Mouse (Mus musculus): Measurements from ENCODE around the gene Gse1. TPM values are rescaled to one million over a fixed set of nuclear protein-coding genes. Genes with fewer than 3 reads are reported as not detected.

The Gse1 gene
- polyA plus RNA-seq, 1 experiment from 2014 or later: 22.6 TPM

DNA sequence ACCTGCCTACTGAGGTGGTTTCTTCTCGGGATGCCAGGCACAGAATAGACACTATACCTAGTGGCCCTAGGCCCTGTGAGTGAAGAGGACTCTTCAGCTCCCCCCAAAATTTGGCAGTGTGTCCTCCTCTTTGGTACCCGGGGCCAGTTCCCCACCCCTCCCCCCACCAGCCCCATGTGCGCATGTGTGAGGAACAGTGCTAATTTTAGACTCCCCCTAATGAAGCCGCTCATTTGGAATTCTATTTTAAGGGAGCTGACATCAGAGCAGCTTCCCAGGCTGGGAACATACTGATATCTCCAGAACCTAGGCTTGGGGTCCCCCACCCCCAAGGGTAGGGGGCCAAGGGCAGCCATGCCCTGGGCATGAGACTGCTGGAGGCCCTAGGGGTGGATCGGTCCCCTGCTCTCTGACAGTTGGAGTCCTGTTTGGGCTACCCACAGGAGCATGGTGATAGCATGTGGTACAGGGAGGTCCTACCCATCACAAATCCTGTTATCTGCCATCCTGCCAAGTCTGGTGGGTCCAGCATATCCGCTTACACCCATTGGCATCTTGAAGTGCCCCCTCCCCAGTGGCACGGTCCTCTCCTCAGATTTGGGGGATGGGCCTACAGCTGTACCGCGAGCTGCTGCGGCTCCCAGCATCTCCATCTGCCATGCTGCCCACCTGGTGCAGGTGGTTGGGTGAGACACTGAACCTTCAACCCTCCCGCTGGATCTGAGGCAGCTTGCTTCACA lies 322.9 kb downstream of the Gse1 start:
- DNase-seq (ENCODE audit: low spot score) (peak; percentile 80), ATAC-seq (peak; percentile 30)
- no peaks in the 10 kb centered on the region for H3K9me3 ChIP-seq (replicated peaks; ENCODE audit: control insufficient read depth, low read length)
- 53% methylated on average over 11 of the region's 11 CpGs for WGBS
- peak overlapping the region; percentile 29; the same call in 1 of the 2 replicates for H3K9ac ChIP-seq (ENCODE audit: low read length)
- no peak overlapping the region for H3K4me3 ChIP-seq (ENCODE audit: low read depth, low read length)
- H3K27me3 ChIP-seq (replicated peaks; ENCODE audit: control insufficient read depth, insufficient read depth, low read length): no peaks in the 10 kb centered on the region
- peaks cover 16% of the 10 kb centered on the region for H3K36me3 ChIP-seq (ENCODE audit: control insufficient read depth, insufficient read depth, low read length)
- H3K27ac ChIP-seq (ENCODE audit: low read depth, low read length): peak overlapping the region; percentile 88
- peak overlapping the region; percentile 50 for H3K4me2 ChIP-seq (ENCODE audit: low read length)
- H3K4me1 ChIP-seq (ENCODE audit: control insufficient read depth, insufficient read depth, low read length): peaks cover 70% of the 10 kb centered on the region

DNA sequence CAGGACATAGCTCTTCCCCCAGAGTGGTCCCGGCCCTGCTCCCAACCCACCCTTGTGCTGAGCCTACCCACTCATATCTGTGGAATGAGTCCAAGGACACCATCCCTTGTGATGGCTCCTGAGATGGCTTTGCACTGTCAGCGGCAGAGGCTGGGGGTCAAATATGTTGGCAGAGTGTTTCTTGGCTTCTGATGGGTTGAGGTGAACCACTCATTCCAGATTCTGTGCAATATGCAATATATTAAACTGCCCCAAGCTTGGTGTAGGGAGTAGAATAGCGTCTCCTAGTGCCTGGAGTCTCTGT lies 323.4 kb downstream of the Gse1 start:
- no peaks in the 10 kb centered on the region for H3K9me3 ChIP-seq (replicated peaks; ENCODE audit: control insufficient read depth, low read length)
- ATAC-seq (no peak), DNase-seq (ENCODE audit: low spot score) (no peak)
- H3K27ac ChIP-seq (ENCODE audit: low read depth, low read length): peak overlapping the region; percentile 88
- H3K9ac ChIP-seq (ENCODE audit: low read length): no peak overlapping the region
- peaks cover 74% of the 10 kb centered on the region for H3K4me1 ChIP-seq (ENCODE audit: control insufficient read depth, insufficient read depth, low read length)
- H3K27me3 ChIP-seq (replicated peaks; ENCODE audit: control insufficient read depth, insufficient read depth, low read length): no peaks in the 10 kb centered on the region
- no peak overlapping the region; the same call in 1 of the 2 replicates for H3K4me2 ChIP-seq (ENCODE audit: low read length)
- H3K36me3 ChIP-seq (ENCODE audit: control insufficient read depth, insufficient read depth, low read length): peaks cover 16% of the 10 kb centered on the region
- no peak overlapping the region for H3K4me3 ChIP-seq (ENCODE audit: low read depth, low read length)
- 95% methylated on average over 3 of the region's 3 CpGs for WGBS

DNA sequence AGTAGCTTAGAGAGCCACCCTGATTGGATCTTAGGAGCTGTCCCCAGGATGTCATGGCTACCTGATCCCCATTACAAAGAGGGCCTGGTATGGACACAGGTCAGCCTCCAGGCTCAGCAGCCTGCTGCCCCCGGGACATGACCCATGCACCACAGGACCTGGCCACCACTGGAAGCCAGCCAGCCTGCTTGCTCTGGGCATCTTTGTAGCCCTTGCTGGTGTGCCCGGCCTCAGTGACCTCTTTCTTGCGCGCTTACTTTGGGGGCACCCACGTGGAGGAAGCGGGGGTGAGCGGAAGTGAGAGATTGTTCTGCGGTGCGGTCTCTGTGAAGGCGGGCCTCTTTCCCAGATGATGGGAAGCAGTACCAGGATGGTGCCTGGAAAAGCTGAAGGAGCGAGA lies 324.3 kb downstream of the Gse1 start:
- H3K4me2 ChIP-seq (ENCODE audit: low read length): no peak overlapping the region
- H3K36me3 ChIP-seq (ENCODE audit: control insufficient read depth, insufficient read depth, low read length): peaks cover 16% of the 10 kb centered on the region
- ATAC-seq: no peak
- no peak overlapping the region for H3K9ac ChIP-seq (ENCODE audit: low read length)
- WGBS: 91% methylated on average over 11 of the region's 11 CpGs
- H3K9me3 ChIP-seq (replicated peaks; ENCODE audit: control insufficient read depth, low read length): no peaks in the 10 kb centered on the region
- peaks cover 76% of the 10 kb centered on the region for H3K4me1 ChIP-seq (ENCODE audit: control insufficient read depth, insufficient read depth, low read length)
- peak overlapping the region; percentile 24; the same call in 1 of the 2 replicates for H3K27ac ChIP-seq (ENCODE audit: low read depth, low read length)
- no peak overlapping the region for H3K4me3 ChIP-seq (ENCODE audit: low read depth, low read length)
- no peaks in the 10 kb centered on the region for H3K27me3 ChIP-seq (replicated peaks; ENCODE audit: control insufficient read depth, insufficient read depth, low read length)
- DNase-seq (ENCODE audit: low spot score): no peak

DNA sequence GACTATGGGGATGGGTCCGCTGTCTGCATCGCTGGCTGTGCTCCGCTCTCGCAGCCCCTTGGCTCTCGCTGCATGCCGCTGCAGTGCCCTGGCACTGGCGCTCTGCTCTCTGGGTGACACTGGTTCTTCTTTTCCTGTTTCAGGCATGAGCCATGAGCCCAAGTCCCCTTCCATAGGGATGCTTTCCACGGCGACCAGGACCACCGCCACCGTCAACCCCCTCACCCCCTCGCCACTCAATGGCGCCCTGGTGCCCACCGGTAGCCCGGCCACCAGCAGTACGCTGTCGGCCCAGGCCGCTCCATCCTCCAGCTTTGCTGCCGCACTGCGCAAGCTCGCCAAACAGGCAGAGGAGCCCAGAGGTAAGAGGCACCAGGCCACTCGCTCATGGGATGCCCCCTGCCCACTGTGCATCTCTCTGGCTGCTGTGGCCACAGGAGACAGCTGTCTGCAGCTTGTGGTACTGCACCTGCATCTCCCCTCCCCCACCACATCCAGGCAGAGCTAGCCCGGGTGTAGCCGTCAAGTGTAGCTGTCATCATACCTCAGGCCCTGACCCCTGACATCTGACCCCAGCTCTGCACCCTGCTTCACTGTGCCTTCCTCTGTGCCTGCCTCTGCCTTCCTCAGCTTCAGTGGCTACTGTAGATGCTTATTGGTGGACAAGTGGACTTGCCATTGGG lies 325.3 kb downstream of the Gse1 start:
- peaks cover 16% of the 10 kb centered on the region for H3K36me3 ChIP-seq (ENCODE audit: control insufficient read depth, insufficient read depth, low read length)
- H3K9ac ChIP-seq (ENCODE audit: low read length): no peak overlapping the region
- no peak for DNase-seq (ENCODE audit: low spot score)
- H3K9me3 ChIP-seq (replicated peaks; ENCODE audit: control insufficient read depth, low read length): no peaks in the 10 kb centered on the region
- no peak for ATAC-seq
- H3K27me3 ChIP-seq (replicated peaks; ENCODE audit: control insufficient read depth, insufficient read depth, low read length): no peaks in the 10 kb centered on the region
- peak overlapping the region; percentile 5; the same call in 1 of the 2 replicates for H3K27ac ChIP-seq (ENCODE audit: low read depth, low read length)
- H3K4me1 ChIP-seq (ENCODE audit: control insufficient read depth, insufficient read depth, low read length): peaks cover 76% of the 10 kb centered on the region
- no peak overlapping the region for H3K4me3 ChIP-seq (ENCODE audit: low read depth, low read length)
- WGBS: 91% methylated on average over 24 of the region's 24 CpGs
- H3K4me2 ChIP-seq (ENCODE audit: low read length): no peak overlapping the region

DNA sequence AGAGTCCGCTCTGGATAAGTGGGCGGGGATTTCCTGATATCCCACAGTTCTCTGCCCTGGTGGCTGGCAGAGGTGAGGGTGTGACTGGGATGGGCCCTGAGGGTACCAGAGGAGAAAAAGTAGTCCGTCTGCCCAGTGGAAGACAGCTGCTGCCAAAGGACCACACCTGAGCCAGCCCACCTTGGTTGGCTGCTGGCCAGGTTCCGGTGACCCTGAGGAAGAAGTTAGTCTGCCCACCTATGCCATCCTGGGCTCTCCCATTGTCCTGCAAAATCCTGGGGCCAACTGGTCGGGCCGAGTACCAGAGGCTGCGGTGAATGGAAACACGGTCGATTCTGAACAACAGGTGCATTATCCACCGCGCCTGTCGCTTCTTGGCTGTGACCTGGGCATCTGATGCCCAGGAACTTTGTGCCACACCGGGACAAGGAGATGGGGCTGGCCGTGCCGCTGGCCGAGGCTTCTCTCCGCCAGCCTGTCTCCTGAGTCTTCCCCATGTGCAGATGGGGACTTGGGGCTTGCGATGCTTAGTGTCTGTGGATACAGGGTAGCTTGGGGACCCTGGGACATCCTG lies 326.3 kb downstream of the Gse1 start:
- H3K27me3 ChIP-seq (replicated peaks; ENCODE audit: control insufficient read depth, insufficient read depth, low read length): no peaks in the 10 kb centered on the region
- 90% methylated on average over 18 of the region's 18 CpGs for WGBS
- no peak overlapping the region for H3K9ac ChIP-seq (ENCODE audit: low read length)
- ATAC-seq (no peak), DNase-seq (ENCODE audit: low spot score) (no peak)
- no peak overlapping the region; the same call in 1 of the 2 replicates for H3K27ac ChIP-seq (ENCODE audit: low read depth, low read length)
- H3K9me3 ChIP-seq (replicated peaks; ENCODE audit: control insufficient read depth, low read length): no peaks in the 10 kb centered on the region
- peaks cover 77% of the 10 kb centered on the region for H3K4me1 ChIP-seq (ENCODE audit: control insufficient read depth, insufficient read depth, low read length)
- H3K36me3 ChIP-seq (ENCODE audit: control insufficient read depth, insufficient read depth, low read length): peaks cover 19% of the 10 kb centered on the region
- no peak overlapping the region for H3K4me3 ChIP-seq (ENCODE audit: low read depth, low read length)
- no peak overlapping the region for H3K4me2 ChIP-seq (ENCODE audit: low read length)

DNA sequence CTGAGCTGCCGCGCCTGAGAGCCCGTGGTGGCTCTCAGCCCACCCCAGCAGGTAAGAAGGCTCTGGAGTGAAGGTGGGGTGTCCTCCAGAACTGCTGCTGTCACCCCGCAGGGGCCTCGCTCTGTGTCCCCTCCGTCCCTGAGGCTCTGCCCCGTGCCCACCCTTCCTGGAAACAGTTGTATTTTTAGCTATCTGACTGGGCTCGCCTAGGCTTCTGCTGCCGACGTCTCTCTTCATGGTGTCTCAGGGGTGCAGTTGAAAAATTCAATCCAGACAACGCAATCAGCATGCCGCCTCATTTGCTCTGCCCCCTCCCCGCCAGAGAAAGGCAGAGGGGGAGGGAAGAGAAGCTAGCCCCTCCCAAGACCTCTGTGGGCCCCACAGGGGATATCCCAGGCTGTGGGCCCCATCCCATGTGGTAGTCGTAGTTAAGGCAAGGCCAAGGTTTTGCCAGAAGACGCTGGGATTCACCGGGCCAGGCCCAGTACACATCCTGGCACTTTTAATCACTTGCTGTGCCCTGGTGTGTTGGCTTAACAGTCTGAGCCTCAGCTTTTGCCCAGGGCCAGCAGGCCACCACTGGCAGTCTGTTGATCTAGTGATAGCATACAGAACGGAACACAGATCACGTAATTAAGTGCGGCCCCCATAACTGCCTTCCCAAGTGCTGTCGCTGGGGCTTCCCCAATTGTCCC lies 328.1 kb downstream of the Gse1 start:
- Histone ChIP-seq H3K4me1 (ENCODE audit: control insufficient read depth, insufficient read depth, low read length) (peaks cover 77% of the 10 kb centered on the region), H3K27me3 (replicated peaks; ENCODE audit: control insufficient read depth, insufficient read depth, low read length) (no peaks in the 10 kb centered on the region), H3K9ac (ENCODE audit: low read length) (peak overlapping the region; percentile 30; the same call in 1 of the 2 replicates), H3K4me3 (ENCODE audit: low read depth, low read length) (no peak overlapping the region), H3K9me3 (replicated peaks; ENCODE audit: control insufficient read depth, low read length) (no peaks in the 10 kb centered on the region), H3K4me2 (ENCODE audit: low read length) (no peak overlapping the region), H3K36me3 (ENCODE audit: control insufficient read depth, insufficient read depth, low read length) (peaks cover 23% of the 10 kb centered on the region), H3K27ac (ENCODE audit: low read depth, low read length) (peak overlapping the region; percentile 86)
- 54% methylated on average over 20 of the region's 20 CpGs for WGBS
- DNase-seq (ENCODE audit: low spot score) (no peak), ATAC-seq (no peak)

DNA sequence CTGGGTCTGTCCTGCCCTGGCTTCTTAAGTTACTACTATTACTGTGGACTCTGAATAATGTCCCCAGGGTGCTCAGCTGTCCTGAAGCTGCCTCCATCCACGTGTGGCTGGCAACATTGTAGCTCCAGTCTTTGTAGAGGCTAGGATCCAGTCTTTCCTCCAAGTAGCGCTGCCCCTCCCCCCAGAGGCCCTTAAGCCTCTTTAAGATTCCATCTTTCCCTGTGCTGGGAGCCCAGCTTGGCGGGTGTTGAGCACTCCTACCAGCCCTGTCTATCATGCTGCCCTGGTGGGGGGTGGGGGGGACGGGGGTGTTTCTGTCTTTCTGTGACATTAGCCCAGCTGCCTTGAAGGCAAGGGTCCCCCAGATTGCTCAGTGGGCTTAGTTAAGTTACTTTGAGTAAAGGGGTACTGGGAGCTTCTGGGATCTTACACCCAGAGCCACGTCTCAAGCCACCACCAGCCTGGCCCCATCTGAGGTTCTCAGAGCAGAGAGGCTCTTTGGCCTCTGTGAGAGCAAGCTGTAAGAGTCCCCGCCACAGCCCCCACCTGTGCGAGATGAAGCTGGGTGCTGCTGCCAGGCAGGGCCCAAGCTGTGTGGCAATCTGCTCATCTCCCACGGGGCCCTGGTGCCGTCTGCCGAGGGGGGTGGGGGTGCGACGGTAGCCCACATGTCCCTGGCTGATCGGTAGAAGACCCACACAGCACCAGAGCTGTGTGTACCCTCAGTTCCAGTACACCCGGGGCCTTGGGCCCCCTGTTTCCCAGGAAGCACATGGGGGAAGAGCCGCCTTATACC lies 329.1 kb downstream of the Gse1 start:
- no peaks in the 10 kb centered on the region for H3K27me3 ChIP-seq (replicated peaks; ENCODE audit: control insufficient read depth, insufficient read depth, low read length)
- H3K4me3 ChIP-seq (ENCODE audit: low read depth, low read length): no peak overlapping the region
- H3K27ac ChIP-seq (ENCODE audit: low read depth, low read length): peak overlapping the region; percentile 86
- WGBS: 26% methylated on average over 15 of the region's 15 CpGs
- peak overlapping the region; percentile 14; the same call in 1 of the 2 replicates for H3K9ac ChIP-seq (ENCODE audit: low read length)
- H3K4me1 ChIP-seq (ENCODE audit: control insufficient read depth, insufficient read depth, low read length): peaks cover 77% of the 10 kb centered on the region
- no peaks in the 10 kb centered on the region for H3K9me3 ChIP-seq (replicated peaks; ENCODE audit: control insufficient read depth, low read length)
- peaks cover 23% of the 10 kb centered on the region for H3K36me3 ChIP-seq (ENCODE audit: control insufficient read depth, insufficient read depth, low read length)
- DNase-seq (ENCODE audit: low spot score) (peak; percentile 81), ATAC-seq (peak; percentile 67)
- peak overlapping the region; percentile 32 for H3K4me2 ChIP-seq (ENCODE audit: low read length)

DNA sequence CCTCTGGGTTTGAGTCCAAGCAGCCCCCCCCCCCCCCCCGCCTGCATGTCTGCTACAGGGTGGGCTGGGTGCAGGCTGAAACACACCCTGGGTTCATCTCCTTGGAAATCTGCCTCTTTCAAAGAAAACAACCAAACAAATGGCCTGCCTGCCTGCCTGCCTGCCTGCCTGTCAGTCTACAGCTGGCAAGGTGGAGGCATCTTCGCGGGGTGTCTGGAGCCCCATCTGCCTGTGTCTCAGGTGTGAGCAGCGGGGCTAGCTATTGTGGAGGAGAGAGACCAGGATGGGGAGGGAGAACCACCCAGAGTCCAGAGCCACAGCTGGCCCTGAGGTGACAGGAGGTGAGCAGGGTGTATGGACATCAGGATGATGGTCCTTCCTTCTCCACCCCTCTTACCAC lies 329.9 kb downstream of the Gse1 start:
- Histone ChIP-seq H3K4me2 (ENCODE audit: low read length) (no peak overlapping the region), H3K4me3 (ENCODE audit: low read depth, low read length) (no peak overlapping the region), H3K27me3 (replicated peaks; ENCODE audit: control insufficient read depth, insufficient read depth, low read length) (no peaks in the 10 kb centered on the region), H3K36me3 (ENCODE audit: control insufficient read depth, insufficient read depth, low read length) (peaks cover 23% of the 10 kb centered on the region), H3K9me3 (replicated peaks; ENCODE audit: control insufficient read depth, low read length) (no peaks in the 10 kb centered on the region), H3K27ac (ENCODE audit: low read depth, low read length) (peak overlapping the region; percentile 86), H3K4me1 (ENCODE audit: control insufficient read depth, insufficient read depth, low read length) (peaks cover 82% of the 10 kb centered on the region), H3K9ac (ENCODE audit: low read length) (no peak overlapping the region)
- no peak for ATAC-seq
- WGBS: 55% methylated on average over 4 of the region's 4 CpGs
- no peak for DNase-seq (ENCODE audit: low spot score)
